Mouse (Mus musculus) hindbrain, embryonic 12.5 days (tissue): ENCODE results near the gene Cnr1. TPM values are rescaled to one million over a fixed set of nuclear protein-coding genes. Genes with fewer than 3 reads are reported as not detected.

ENCODE experiments used
- ATAC-seq: fragments of 200-750 bp; cut with Nextera tagmentation; 2 replicates; pipeline ENCODE4 v1.8.0; 2017; ENCODE audit warnings: moderate TSS enrichment; ENCODE audit not compliant: low FRiP score
- H3K27ac ChIP-seq: fragments of 300-500 bp; sonication (generic); 2 replicates; pipeline ENCODE4 v1.5.1; 2016; ENCODE audit warnings: mild to moderate bottlenecking
- H3K27me3 ChIP-seq: fragments of 300-500 bp; sonication (generic); 2 replicates; pipeline ENCODE4 v1.6.1; 2016; ENCODE audit warnings: mild to moderate bottlenecking
- H3K36me3 ChIP-seq: fragments of 300-500 bp; sonication (generic); 2 replicates; pipeline ENCODE4 v1.6.1; 2016; ENCODE audit warnings: mild to moderate bottlenecking
- H3K4me1 ChIP-seq: fragments of 300-500 bp; sonication (generic); 2 replicates; pipeline ENCODE4 v1.6.1; 2016
- H3K4me2 ChIP-seq: fragments of 300-500 bp; sonication (generic); replicated peaks from 2 replicates; pipeline ENCODE4 v1.6.1; 2016; ENCODE audit warnings: mild to moderate bottlenecking
- H3K4me3 ChIP-seq: fragments of 300-500 bp; sonication (generic); 2 replicates; pipeline ENCODE4 v1.5.1; 2016; ENCODE audit warnings: mild to moderate bottlenecking
- H3K9ac ChIP-seq: fragments of 300-500 bp; sonication (generic); 2 replicates; pipeline ENCODE4 v1.6.1; 2016; ENCODE audit warnings: mild to moderate bottlenecking, moderate library complexity
- H3K9me3 ChIP-seq: fragments of 300-500 bp; sonication (generic); replicated peaks from 2 replicates; pipeline ENCODE4 v1.6.1; 2016; ENCODE audit warnings: mild to moderate bottlenecking
- WGBS: fragments of 180-500 bp; shearing (Covaris S2); methylation state at CpG from one replicate; pipeline ENCODE4 v1.1.7; 2016; 5-methylcytosine and 5-hydroxymethylcytosine counted together
- polyA plus RNA-seq: library from polyadenylated mRNA; unstranded; fragments of >200 nt; fragmentation: Nextera tagmentation; extraction: Ambion mirVana; gene quantifications from 2 replicates; pipeline ENCODE4 v1.2.1, GENCODE M21; 2016

Cnr1 gene
- polyA plus RNA-seq, 1 experiment from 2014 or later = 40.6 TPM

- H3K9me3 ChIP-seq = no peaks in the 10 kb centered on the region
- 52% methylated on average over 5 of the region's 5 CpGs for WGBS
- ATAC-seq = no peak
- no peak overlapping the region for H3K4me2 ChIP-seq
- H3K36me3 ChIP-seq = no peaks in the 10 kb centered on the region
- H3K9ac ChIP-seq = no peak overlapping the region
- peaks cover 14% of the 10 kb centered on the region for H3K27me3 ChIP-seq
- H3K4me3 ChIP-seq = no peak overlapping the region
- H3K27ac ChIP-seq = no peak overlapping the region
- H3K4me1 ChIP-seq = peaks cover 9% of the 10 kb centered on the region
Observed at GRCm38 (mm10) chr4:33920807-33921206, 3.6 kb upstream of the Cnr1 start.

DNA sequence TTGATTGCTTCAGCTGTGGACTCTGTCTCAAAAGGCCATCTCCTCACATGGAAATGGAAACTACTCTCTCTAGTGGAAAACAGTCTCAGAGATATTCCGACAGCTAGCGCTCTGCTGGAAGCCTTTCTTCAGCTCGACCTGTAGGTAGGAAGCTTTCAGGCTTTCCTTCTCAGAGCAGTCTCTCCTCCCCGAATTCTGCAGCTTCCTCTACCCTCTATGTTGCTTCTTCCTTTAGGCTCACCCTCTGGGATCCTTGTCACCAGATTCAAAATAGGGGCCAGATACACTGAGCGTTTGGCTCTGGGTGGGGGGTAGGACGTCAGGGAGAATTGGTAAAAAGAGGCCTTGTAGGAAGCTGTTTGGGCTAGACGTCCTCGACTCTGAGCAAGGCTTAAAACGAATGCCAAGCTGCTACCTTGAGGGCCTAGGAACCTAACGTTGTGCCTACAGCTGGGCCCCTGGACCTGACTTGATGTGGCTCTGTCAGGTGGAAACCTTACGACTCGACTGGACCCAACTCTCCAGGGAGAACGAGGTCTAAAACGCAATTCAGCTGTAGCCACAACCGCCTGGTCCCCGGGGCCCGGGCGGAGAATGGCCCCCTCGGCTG, 1.1 kb upstream of the Cnr1 start:
- H3K4me1 ChIP-seq = peaks cover 9% of the 10 kb centered on the region
- H3K9ac ChIP-seq = peak overlapping the region; percentile 83
- peak overlapping the region; percentile 76 for H3K4me2 ChIP-seq
- H3K27ac ChIP-seq = peak overlapping the region; percentile 91
- ATAC-seq = peak; percentile 18
- H3K36me3 ChIP-seq = no peaks in the 10 kb centered on the region
- H3K9me3 ChIP-seq = no peaks in the 10 kb centered on the region
- 2% methylated on average over 19 of the region's 19 CpGs for WGBS
- peak overlapping the region; percentile 70 for H3K4me3 ChIP-seq
- peaks cover 19% of the 10 kb centered on the region for H3K27me3 ChIP-seq

GRCm38 (mm10) chr4:33923761-33924233, 596 bp upstream of the Cnr1 start:
- H3K9ac ChIP-seq = peak overlapping the region; percentile 83
- peak overlapping the region; percentile 70 for H3K4me3 ChIP-seq
- no peaks in the 10 kb centered on the region for H3K9me3 ChIP-seq
- H3K36me3 ChIP-seq = no peaks in the 10 kb centered on the region
- peak; percentile 74 for ATAC-seq
- peaks cover 9% of the 10 kb centered on the region for H3K4me1 ChIP-seq
- WGBS = 1% methylated on average over 54 of the region's 55 CpGs
- H3K4me2 ChIP-seq = peak overlapping the region; percentile 76
- H3K27ac ChIP-seq = peak overlapping the region; percentile 91
- H3K27me3 ChIP-seq = peaks cover 19% of the 10 kb centered on the region

GRCm38 (mm10) chr4:33924889-33925245, 474 bp downstream of the Cnr1 start:
- H3K36me3 ChIP-seq = no peaks in the 10 kb centered on the region
- H3K4me2 ChIP-seq = peak overlapping the region; percentile 76
- peak overlapping the region; percentile 70 for H3K4me3 ChIP-seq
- no peak; the same call in 1 of the 2 replicates for ATAC-seq
- peaks cover 19% of the 10 kb centered on the region for H3K27me3 ChIP-seq
- peaks cover 9% of the 10 kb centered on the region for H3K4me1 ChIP-seq
- H3K27ac ChIP-seq = peak overlapping the region; percentile 91
- 2% methylated on average over 24 of the region's 24 CpGs for WGBS
- peak overlapping the region; percentile 83 for H3K9ac ChIP-seq
- H3K9me3 ChIP-seq = no peaks in the 10 kb centered on the region

DNA sequence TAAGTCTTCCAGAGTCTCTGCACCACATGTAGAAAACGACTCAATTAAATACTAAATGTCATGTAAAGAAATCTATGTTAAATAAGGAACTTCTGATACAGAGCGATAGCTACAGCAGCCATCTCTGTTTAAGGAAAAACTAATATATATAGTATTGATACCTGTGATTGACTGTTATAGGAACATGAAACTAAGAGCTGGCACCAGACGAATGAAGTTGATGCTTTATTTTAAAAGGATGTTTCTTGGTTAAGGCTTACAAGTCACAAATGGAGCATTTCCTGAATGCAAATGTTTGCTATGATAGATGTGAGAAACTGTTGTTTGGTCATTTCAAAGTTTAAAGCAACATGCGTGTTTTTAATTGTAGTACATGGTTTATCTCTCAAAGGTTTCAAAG, 1.1 kb downstream of the Cnr1 start:
- Histone ChIP-seq H3K27ac (peak overlapping the region; percentile 91; the same call in 1 of the 2 replicates), H3K27me3 (peaks cover 19% of the 10 kb centered on the region), H3K4me1 (peaks cover 9% of the 10 kb centered on the region), H3K9me3 (no peaks in the 10 kb centered on the region), H3K4me3 (peak overlapping the region; percentile 70), H3K36me3 (no peaks in the 10 kb centered on the region), H3K4me2 (peak overlapping the region; percentile 76), H3K9ac (peak overlapping the region; percentile 83)
- ATAC-seq = no peak
- 55% methylated on average over 4 of the region's 4 CpGs for WGBS

GRCm38 (mm10) chr4:33926010-33926409, 1.6 kb downstream of the Cnr1 start:
- ATAC-seq = no peak
- Histone ChIP-seq H3K9me3 (no peaks in the 10 kb centered on the region), H3K9ac (0 out of 2 replicates have a peak overlapping the region, but pooled peaks have one; percentile 43), H3K4me1 (peaks cover 9% of the 10 kb centered on the region), H3K36me3 (no peaks in the 10 kb centered on the region), H3K27me3 (peaks cover 19% of the 10 kb centered on the region), H3K27ac (peak overlapping the region; percentile 55; the same call in 1 of the 2 replicates), H3K4me2 (peak overlapping the region; percentile 76), H3K4me3 (peak overlapping the region; percentile 29)
- WGBS = 51% methylated on average over 6 of the region's 6 CpGs

GRCm38 (mm10) chr4:33926730-33927263, 2.4 kb downstream of the Cnr1 start:
- H3K36me3 ChIP-seq = no peaks in the 10 kb centered on the region
- peaks cover 9% of the 10 kb centered on the region for H3K4me1 ChIP-seq
- peak overlapping the region; percentile 29 for H3K4me3 ChIP-seq
- H3K4me2 ChIP-seq = peak overlapping the region; percentile 76
- 72% methylated on average over 7 of the region's 7 CpGs for WGBS
- peak overlapping the region; percentile 38 for H3K9ac ChIP-seq
- ATAC-seq = no peak
- peak overlapping the region; percentile 55 for H3K27ac ChIP-seq
- H3K27me3 ChIP-seq = peaks cover 15% of the 10 kb centered on the region
- no peaks in the 10 kb centered on the region for H3K9me3 ChIP-seq

DNA sequence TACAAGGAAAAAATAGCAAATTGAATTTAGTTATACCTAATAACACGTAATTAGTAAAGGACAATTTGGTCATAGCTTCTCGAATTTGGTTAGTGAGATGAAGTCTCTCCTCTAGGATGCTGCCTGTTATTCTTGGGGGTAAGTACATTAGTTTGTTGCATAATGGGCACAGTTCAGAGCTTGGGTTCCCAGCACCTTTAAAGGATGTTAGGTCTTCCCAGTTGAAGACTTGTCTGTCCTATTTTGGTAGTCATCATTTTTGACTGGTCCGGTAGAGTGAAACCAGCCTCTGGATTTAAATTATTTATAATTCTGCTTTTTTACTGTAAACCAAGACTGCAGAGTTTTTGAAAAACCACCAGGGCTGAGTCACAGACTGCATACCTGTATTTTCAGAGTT, 3.3 kb downstream of the Cnr1 start:
- H3K9me3 ChIP-seq = no peaks in the 10 kb centered on the region
- H3K27ac ChIP-seq = no peak overlapping the region
- no peak for ATAC-seq
- H3K9ac ChIP-seq = no peak overlapping the region
- H3K4me3 ChIP-seq = peak overlapping the region; percentile 29; the same call in 1 of the 2 replicates
- 93% methylated on average over 3 of the region's 3 CpGs for WGBS
- H3K36me3 ChIP-seq = no peaks in the 10 kb centered on the region
- peaks cover 9% of the 10 kb centered on the region for H3K27me3 ChIP-seq
- H3K4me1 ChIP-seq = peaks cover 9% of the 10 kb centered on the region
- H3K4me2 ChIP-seq = peak overlapping the region; percentile 76

GRCm38 (mm10) chr4:33928450-33928849, 4.1 kb downstream of the Cnr1 start:
- WGBS = 54% methylated on average over 1 of the region's 1 CpGs
- no peak overlapping the region for H3K27ac ChIP-seq
- H3K4me2 ChIP-seq = peak overlapping the region; percentile 25
- H3K27me3 ChIP-seq = 0 out of 2 replicates have a peak, but pooled peaks cover 5% of the 10 kb centered on the region
- no peak for ATAC-seq
- H3K4me3 ChIP-seq = no peak overlapping the region
- H3K4me1 ChIP-seq = peaks cover 4% of the 10 kb centered on the region
- no peaks in the 10 kb centered on the region for H3K36me3 ChIP-seq
- H3K9me3 ChIP-seq = no peaks in the 10 kb centered on the region
- no peak overlapping the region for H3K9ac ChIP-seq

DNA sequence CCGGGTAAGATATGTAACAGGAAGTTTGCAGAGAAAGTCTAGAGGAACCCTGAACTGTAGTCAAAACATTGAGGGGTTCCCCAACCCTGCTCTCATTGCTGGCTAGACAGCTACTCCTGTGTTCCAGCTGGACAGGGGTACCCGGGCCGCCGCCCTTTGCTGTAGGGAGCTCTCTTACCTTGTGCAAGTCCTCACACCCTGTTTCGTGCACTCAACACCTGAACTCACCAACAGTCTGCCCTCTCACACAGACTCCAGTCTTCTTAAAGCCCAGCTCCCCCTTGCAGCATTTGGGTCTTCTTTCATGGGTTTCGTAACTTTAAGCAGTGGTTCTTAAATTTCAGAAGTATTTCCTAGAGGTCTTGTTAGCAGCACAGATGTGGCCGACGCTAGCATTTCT, 7.0 kb downstream of the Cnr1 start:
- Histone ChIP-seq H3K9me3 (no peaks in the 10 kb centered on the region), H3K27ac (no peak overlapping the region), H3K4me2 (no peak overlapping the region), H3K9ac (no peak overlapping the region), H3K4me3 (no peak overlapping the region), H3K36me3 (no peaks in the 10 kb centered on the region), H3K4me1 (no peaks in the 10 kb centered on the region), H3K27me3 (0 out of 2 replicates have a peak, but pooled peaks cover 3% of the 10 kb centered on the region)
- 82% methylated on average over 8 of the region's 8 CpGs for WGBS
- no peak for ATAC-seq

GRCm38 (mm10) chr4:33941557-33941956, 17.2 kb downstream of the Cnr1 start:
- no peaks in the 10 kb centered on the region for H3K27me3 ChIP-seq
- 26% methylated on average over 5 of the region's 5 CpGs for WGBS
- no peak overlapping the region for H3K4me3 ChIP-seq
- peaks cover 5% of the 10 kb centered on the region; the same call in 1 of the 2 replicates for H3K4me1 ChIP-seq
- H3K9ac ChIP-seq = no peak overlapping the region
- no peaks in the 10 kb centered on the region for H3K9me3 ChIP-seq
- H3K27ac ChIP-seq = no peak overlapping the region
- no peak overlapping the region for H3K4me2 ChIP-seq
- H3K36me3 ChIP-seq = peaks cover 15% of the 10 kb centered on the region
- 0 out of 2 replicates have a peak, but pooled peaks have one; percentile 26 for ATAC-seq

DNA sequence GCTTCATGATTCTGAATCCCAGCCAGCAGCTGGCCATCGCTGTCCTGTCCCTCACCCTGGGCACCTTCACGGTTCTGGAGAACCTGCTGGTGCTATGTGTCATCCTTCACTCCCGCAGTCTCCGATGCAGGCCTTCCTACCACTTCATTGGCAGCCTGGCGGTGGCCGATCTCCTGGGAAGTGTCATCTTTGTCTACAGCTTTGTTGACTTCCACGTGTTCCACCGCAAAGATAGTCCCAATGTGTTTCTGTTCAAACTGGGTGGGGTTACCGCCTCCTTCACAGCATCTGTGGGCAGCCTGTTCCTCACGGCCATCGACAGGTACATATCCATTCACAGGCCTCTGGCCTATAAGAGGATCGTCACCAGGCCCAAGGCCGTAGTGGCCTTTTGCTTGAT, 19.5 kb downstream of the Cnr1 start:
- no peak overlapping the region for H3K4me3 ChIP-seq
- peaks cover 5% of the 10 kb centered on the region; the same call in 1 of the 2 replicates for H3K4me1 ChIP-seq
- no peak overlapping the region for H3K4me2 ChIP-seq
- H3K27ac ChIP-seq = no peak overlapping the region
- no peaks in the 10 kb centered on the region for H3K27me3 ChIP-seq
- no peaks in the 10 kb centered on the region for H3K9me3 ChIP-seq
- 94% methylated on average over 13 of the region's 13 CpGs for WGBS
- peaks cover 15% of the 10 kb centered on the region for H3K36me3 ChIP-seq
- H3K9ac ChIP-seq = no peak overlapping the region
- ATAC-seq = no peak
